Mouse (Mus musculus) adrenal gland, adult (tissue): ENCODE measurements around the gene Vps39.

ENCODE experiments used
- DNase-seq, 2 experiments: peaks; one replicate each; pipeline ENCODE4 v3.0.0; 2022 to 2023; ENCODE audit warnings: low spot score in 1 of 2; ENCODE audit not compliant: inconsistent age in 2 of 2

The Vps39 gene

DNA sequence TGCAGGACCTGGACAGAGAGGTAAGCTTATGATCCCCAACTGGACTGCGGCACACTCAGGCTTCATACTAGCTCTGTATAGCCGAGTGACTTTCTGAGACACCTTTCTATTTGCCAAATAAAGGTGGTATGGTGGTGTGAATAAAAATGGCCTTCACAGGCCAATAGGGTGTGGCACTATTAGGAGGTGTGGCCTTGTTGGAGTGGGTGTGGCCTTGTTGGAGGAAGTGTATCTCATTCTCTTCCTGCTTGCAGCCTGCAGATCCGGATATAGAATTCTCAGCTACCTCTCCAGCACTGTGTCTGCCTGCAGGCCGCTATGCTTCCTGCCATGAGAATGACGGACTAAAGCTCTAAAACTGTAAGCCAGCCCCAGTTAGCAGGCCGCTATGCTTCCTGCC is 51.9 kb downstream of the Vps39 start:
- no peak for DNase-seq

- DNase-seq: no peak
Observed at GRCm38 (mm10) chr2:120299866-120300265, 53.1 kb downstream of the Vps39 start.

- no peak for DNase-seq
Observed at GRCm38 (mm10) chr2:120296160-120296559, 56.8 kb downstream of the Vps39 start.

DNA sequence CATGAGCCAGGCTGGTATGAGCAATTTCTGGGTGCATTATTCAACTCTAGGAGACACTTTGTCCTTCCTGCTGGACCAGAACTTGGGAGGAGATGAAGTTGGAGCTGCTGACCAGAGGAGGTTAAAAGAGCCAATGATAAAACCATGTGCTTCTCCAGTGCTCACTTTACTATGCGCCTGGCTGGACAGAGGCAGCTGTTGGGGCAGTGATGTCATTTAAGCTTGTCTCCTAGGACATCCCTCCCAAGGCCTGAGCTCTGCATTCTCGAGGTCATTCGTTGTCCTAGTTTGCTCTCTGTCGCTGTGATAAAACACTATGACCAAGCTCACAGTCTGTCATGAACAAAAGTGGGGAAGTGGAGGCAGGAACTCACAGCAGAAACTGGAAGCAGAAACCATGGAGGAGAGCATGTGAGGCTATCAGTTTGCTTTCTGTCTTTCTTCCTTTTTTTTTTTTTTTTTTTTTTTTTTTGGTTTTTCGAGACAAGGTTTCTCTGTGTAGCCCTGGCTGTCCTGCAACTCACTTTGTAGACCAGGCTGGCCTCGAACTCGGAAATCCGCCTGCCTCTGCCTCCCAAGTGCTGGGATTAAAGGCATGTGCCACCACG is 61.4 kb downstream of the Vps39 start:
- DNase-seq: peak; percentile 72 to 83

DNA sequence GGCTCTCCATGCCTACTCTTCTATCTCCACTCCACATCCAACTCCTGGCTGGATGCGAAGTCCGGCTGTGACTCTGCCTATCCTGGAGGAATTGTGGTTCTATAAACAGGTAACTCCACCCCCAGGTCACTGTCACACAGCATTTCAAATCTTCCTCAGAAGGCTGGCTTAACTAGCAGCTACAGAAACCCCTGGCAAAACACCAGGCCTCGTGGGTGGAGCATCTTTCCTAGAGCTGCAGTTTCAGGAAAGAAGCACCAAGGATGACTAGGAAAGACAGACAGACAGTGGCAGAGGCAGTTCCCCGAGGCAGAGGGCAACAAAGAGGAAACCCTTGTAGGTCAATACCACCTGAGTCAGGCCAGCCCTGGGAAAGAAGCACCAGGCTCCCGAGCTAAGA is 63.9 kb downstream of the Vps39 start, which contains the start of gene Pla2g4d:
Gene Pla2g4d, minus strand, starts transcription at position 203 of the 400 bp plus-strand sequence.
- DNase-seq: no peak

DNA sequence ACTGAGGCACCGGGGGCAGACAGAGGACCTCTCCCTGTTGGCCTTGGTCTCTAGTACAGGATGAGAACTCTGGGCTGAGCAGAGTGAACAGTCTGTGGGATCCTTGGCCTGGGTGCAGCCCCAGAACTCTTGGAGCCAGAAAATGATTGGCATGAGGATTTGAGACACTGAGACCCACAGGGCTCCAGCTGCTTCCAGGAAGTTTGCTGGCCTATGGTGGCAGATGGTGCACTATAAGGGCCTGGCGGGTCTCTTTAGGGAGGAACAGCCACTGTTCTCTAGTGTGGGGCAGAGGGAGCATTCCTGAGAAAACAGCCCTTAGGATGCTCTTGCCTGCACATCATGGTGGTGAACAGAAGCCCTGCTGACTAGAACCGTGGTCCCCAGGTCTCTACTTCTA is 64.5 kb downstream of the Vps39 start:
- no peak for DNase-seq

DNA sequence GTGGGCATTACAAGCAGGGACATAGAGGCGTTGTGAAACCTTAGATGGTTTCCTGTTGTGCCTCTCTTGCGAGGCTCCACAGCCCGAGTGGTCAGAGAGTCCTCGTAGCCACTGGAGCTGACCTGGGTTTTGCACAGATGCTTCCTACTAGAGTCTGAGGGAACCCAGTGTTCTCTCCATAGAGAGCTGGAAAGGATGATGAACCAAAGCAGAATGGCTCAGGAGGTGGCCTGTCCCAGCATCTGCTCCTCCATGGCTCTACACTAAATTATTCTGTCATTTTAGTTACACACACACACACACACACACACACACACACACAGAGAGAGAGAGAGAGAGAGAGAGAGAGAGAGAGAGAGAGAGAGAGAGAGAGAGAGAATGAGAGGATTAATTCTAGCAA is 67.3 kb downstream of the Vps39 start:
- DNase-seq: no peak

DNA sequence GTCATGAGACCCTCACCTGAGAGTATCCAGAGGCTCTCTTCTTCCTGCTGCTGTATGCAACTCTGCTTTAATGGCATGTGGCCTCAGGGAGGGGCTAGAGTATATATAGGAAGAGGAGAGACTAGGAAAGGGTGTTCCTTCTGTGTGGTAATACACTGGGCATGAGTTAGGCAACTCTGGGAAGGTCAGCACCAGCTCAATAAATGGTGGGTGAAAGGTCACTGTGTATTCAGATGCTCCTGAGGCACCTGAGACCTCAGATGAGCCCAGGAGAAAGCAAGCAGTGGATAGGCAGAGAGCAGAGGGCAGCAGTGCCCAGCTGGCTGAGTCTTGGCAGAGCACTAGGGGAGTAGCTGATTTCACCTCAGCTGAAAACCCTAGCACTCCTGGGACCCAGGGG is 68.2 kb downstream of the Vps39 start:
- peak in 1 of 2 experiments; percentile 52 for DNase-seq

GRCm38 (mm10) chr2:120284094-120284493 is 68.8 kb downstream of the Vps39 start:
- peak; percentile 43 to 80 for DNase-seq

- peak; percentile 84 to 93 for DNase-seq
Observed at GRCm38 (mm10) chr2:120283550-120283949, 69.4 kb downstream of the Vps39 start.

GRCm38 (mm10) chr2:120281221-120281620 is 71.7 kb downstream of the Vps39 start:
- DNase-seq: no peak

- peak; percentile 47 to 85 for DNase-seq
Observed at GRCm38 (mm10) chr2:120279961-120280360, 73.0 kb downstream of the Vps39 start.

- DNase-seq: no peak
Observed at GRCm38 (mm10) chr2:120276951-120277350, 76.0 kb downstream of the Vps39 start.

GRCm38 (mm10) chr2:120268635-120269034 is 84.3 kb downstream of the Vps39 start:
- DNase-seq: no peak
